Mouse (Mus musculus) embryonic facial prominence, embryonic 12.5 days (tissue): Measurements from ENCODE around the gene Nup205. TPM values are rescaled to one million over a fixed set of nuclear protein-coding genes. Genes with fewer than 3 reads are reported as not detected.

Experiments used
- polyA plus RNA-seq: library from polyadenylated mRNA; unstranded; fragments of >200 nt; fragmentation: Nextera tagmentation; extraction: Ambion mirVana; gene quantifications from 2 replicates; pipeline ENCODE4 v1.2.1, GENCODE M21; 2016

Nup205 gene
- polyA plus RNA-seq, 1 experiment from 2014 or later, result 45.1 TPM

Other genes with a start within 250 kb of the Nup205 start
- gene Slc23a4, start 189.0 kb upstream of the Nup205 start, polyA plus RNA-seq, result 0.41 and 0.91 TPM in 2 replicates
- 27.9 and 31.9 TPM in 2 replicates for gene Cnot4, start 43.7 kb upstream of the Nup205 start, polyA plus RNA-seq
- gene Slc13a4, start 130.7 kb downstream of the Nup205 start, polyA plus RNA-seq, result 0.57 and 0.59 TPM in 2 replicates
- gene Fam180a, start 148.7 kb downstream of the Nup205 start, polyA plus RNA-seq, result 0.14 TPM in 1 of 2 replicates, not detected in the other